Mouse (Mus musculus): ENCODE measurements at regions not wholly inside any gene's neighbourhood (a gene's known extent, or its start where the extent isn't known, plus 50 kb on each side); places are given as distances from the start of the nearest gene placed in this dataset.

GRCm38 (mm10) chr1:64200387-64201023 is 78.4 kb upstream of the Klf7 start:
- no peak for DNase-seq (ENCODE audit: low read depth)

DNA sequence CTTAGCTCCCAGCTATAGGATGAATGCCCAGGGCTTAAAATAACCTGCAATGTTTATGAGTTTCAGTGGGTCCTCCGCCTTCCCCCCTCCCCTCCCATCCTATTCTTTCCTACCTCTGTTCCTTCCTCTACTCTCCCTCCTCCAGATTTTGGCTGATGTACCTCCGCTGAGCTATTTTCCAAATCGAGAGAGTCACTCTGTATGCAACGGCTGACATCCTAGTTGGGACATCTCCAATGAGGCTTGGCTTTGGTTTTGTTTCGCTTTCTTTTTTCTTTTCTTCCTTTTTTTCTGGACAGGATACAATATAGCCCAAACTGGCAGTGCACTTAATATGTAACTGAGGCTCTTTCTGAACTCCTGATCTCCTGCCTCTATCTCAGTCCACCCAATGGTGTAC is 76.7 kb upstream of the Klf7 start:
- no peak for DNase-seq (ENCODE audit: low read depth)

DNA sequence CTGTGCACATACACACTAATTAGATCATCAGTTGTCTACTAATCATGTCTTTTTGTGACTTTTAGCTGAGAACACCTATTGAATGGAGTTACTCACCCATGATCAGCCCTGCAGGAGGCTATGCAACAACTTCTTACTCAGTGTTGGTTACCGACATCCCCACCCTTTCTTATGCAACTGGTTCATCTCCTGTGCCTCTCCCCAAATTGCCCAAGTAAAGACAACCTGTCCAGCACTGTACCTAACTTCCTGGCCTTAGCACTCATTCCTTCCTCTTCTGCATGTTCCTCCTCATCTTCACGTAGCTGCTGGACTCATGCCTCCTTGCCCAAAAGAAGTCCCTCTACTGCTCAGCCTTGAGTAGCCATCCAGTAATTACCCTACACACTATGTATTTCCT is 76.2 kb upstream of the Klf7 start:
- DNase-seq (ENCODE audit: low read depth), result no peak

DNA sequence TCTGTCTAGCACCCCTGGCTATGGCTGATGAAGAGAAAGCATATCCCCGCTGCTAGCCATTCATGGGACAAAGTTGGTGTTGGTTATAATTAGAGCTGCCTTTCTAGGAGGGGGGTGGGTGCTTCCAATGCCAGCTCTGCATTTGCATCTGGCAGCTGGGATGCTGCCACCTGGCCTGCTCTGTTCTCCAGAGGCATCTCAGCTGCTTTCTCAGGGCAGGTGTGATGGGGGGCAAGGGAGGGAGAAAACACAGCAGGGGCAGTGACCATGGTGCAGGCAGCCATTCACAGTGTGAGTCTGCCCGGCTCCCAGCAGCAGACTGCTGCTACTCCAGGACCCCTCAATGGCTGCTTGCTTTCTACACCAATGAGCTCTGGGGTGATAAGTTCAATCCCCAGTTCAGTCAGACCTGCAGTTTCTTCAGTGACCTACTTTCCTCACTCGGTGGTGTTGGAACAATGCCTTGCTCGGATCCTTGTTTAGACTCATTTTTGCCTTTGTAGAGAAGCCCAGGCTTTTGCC is 73.9 kb upstream of the Klf7 start:
- no peak for DNase-seq (ENCODE audit: low read depth)

DNA sequence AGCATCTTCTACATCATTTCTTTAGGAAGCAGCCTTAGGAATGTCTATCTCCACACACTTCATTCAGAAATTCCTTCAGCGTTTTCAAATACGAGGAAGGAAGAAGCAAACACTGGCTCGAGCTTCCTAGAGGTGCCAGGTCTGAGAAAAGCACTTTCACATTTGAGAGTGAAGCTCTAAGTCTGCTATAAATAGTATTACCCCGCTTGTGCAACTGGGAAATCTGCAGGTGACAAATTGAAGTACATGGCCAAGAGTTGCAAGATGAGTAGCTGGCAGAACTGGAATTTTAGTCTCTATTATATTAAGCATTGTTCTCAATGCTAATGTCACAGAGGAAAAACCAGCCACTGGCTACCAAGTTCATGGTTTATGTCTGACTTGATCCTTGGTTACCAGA is 73.2 kb upstream of the Klf7 start:
- DNase-seq (ENCODE audit: low read depth), result no peak

GRCm38 (mm10) chr1:64193150-64193838 is 71.2 kb upstream of the Klf7 start:
- DNase-seq (ENCODE audit: low read depth), result no peak

- DNase-seq (ENCODE audit: low read depth), result no peak
Observed at GRCm38 (mm10) chr1:64192736-64193135, 70.7 kb upstream of the Klf7 start.

- no peak for DNase-seq (ENCODE audit: low read depth)
Observed at GRCm38 (mm10) chr1:64191242-64192220, 69.4 kb upstream of the Klf7 start.

- DNase-seq (ENCODE audit: low read depth), result no peak
Observed at GRCm38 (mm10) chr1:64190705-64191104, 68.6 kb upstream of the Klf7 start.

GRCm38 (mm10) chr1:64190097-64190496 is 68.0 kb upstream of the Klf7 start:
- no peak for DNase-seq (ENCODE audit: low read depth)

GRCm38 (mm10) chr1:64189471-64189870 is 67.4 kb upstream of the Klf7 start:
- DNase-seq (ENCODE audit: low read depth), result no peak

DNA sequence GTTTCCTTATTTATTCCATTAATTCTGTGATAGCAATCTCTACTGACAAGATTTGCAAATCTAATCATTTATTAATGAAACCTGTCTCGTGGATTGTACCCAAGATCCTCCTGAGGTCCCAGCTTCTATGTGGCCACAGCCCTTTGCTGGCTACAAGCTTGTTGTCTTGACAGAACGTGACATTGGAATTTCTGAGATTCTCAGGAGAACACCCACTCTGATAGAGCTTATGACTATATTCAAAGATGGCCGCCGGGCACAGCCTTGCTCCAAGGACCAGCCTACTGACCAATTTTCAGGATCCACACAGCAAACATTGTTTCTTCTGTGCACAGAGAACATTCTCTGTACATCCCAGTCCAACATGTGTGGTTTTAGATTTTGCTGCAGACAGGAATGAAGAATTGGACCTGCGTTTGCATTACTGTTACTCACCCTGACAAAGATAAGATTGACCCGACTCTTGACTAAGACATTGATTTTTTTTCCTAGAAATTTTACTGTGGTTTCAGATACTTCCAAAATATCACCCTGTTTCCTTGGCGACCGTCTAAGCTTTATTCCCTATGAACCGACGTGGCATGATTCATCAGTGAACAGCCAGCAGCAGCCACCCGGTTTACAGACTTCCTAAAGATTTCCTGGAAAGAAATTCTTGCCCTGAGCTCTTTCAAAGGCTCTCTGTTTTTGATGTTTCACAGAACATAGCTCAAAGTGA is 65.9 kb upstream of the Klf7 start:
- no peak for DNase-seq (ENCODE audit: low read depth)

DNA sequence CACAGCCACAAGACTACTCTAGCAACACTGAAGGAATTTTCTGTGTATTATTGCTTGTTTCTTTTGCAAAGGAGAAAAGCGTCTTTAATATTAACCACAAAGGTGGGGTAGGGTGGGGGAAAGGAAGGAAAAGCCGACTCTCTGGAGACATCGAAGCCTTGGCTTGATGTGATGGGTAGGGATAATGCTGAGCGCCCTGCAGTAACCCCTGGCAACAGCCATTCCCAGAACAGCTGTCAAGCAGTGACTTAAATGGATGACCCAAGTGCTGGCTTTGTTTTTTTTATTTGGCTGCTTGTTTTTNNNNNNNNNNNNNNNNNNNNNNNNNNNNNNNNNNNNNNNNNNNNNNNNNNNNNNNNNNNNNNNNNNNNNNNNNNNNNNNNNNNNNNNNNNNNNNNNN is 51.6 kb upstream of the Klf7 start:
- DNase-seq (ENCODE audit: low read depth), result no peak

GRCm38 (mm10) chr1:64172122-64172521 is 50.0 kb upstream of the Klf7 start:
- DNase-seq (ENCODE audit: low read depth), result no peak
